Mouse (Mus musculus): Measurements from ENCODE around the gene Cd4. TPM values are rescaled to one million over a fixed set of nuclear protein-coding genes. Genes with fewer than 3 reads are reported as not detected.
A peak's percentile ranks its signal among the peaks of the same experiment; 100 is the strongest.

Gene Cd4
- total and polyA plus RNA-seq, 2 experiments from 2014 or later, result 0.05 to 0.13 TPM

- H3K9me3 ChIP-seq (ENCODE audit: low read length), result no peaks in the 10 kb centered on the region
- no peak for TF ChIP-seq CTCF (IDR thresholded peaks at IDR 0.05; ENCODE audit: low read depth)
- 55% methylated on average over 6 of the region's 7 CpGs for WGBS
- no peaks in the 10 kb centered on the region for H3K36me3 ChIP-seq (ENCODE audit: insufficient read depth, low read length)
- peak overlapping the region; percentile 28; the same call in 1 of the 2 replicates for H3K9ac ChIP-seq (replicated peaks; ENCODE audit: low read length)
- no peaks in the 10 kb centered on the region for H3K27me3 ChIP-seq (ENCODE audit: insufficient read depth, low read length)
- ATAC-seq (no peak), DNase-seq (ENCODE audit: low spot score) (no peak)
- no peak overlapping the region for H3K4me3 ChIP-seq (ENCODE audit: low read length)
- peak overlapping the region; percentile 97 for H3K27ac ChIP-seq
- peaks cover 37% of the 10 kb centered on the region for H3K4me1 ChIP-seq (ENCODE audit: insufficient read depth, low read length)
- no peak overlapping the region for H3K4me2 ChIP-seq (ENCODE audit: low read depth, low read length)
Measured at GRCm38 (mm10) chr6:124866560-124866959, 21.5 kb downstream of the Cd4 start.

- no peak for TF ChIP-seq CTCF (IDR thresholded peaks at IDR 0.05; ENCODE audit: low read depth)
- no peaks in the 10 kb centered on the region for H3K36me3 ChIP-seq (ENCODE audit: insufficient read depth, low read length)
- H3K9me3 ChIP-seq (ENCODE audit: low read length), result no peaks in the 10 kb centered on the region
- peaks cover 42% of the 10 kb centered on the region for H3K4me1 ChIP-seq (ENCODE audit: insufficient read depth, low read length)
- no peaks in the 10 kb centered on the region for H3K27me3 ChIP-seq (ENCODE audit: insufficient read depth, low read length)
- DNase-seq (ENCODE audit: low spot score) (peak; percentile 28), ATAC-seq (no peak)
- H3K9ac ChIP-seq (replicated peaks; ENCODE audit: low read length), result no peak overlapping the region; the same call in 1 of the 2 replicates
- no peak overlapping the region for H3K4me2 ChIP-seq (ENCODE audit: low read depth, low read length)
- H3K4me3 ChIP-seq (ENCODE audit: low read length), result no peak overlapping the region
- WGBS, result 45% methylated on average over 18 of the region's 18 CpGs
- peak overlapping the region; percentile 97 for H3K27ac ChIP-seq
Measured at GRCm38 (mm10) chr6:124865766-124866362, 22.2 kb downstream of the Cd4 start.

GRCm38 (mm10) chr6:124863658-124864298, 24.2 kb downstream of the Cd4 start, which contains the start of gene Gpr162:
Gene Gpr162 (minus strand): TSS chr6:124863983.
- Histone ChIP-seq H3K27me3 (ENCODE audit: insufficient read depth, low read length) (no peaks in the 10 kb centered on the region), H3K4me2 (ENCODE audit: low read depth, low read length) (peak within 1 kb of the TSS; percentile 81), H3K9me3 (ENCODE audit: low read length) (no peaks in the 10 kb centered on the region), H3K9ac (replicated peaks; ENCODE audit: low read length) (peak within 1 kb of the TSS; percentile 91), H3K27ac (peak within 1 kb of the TSS; percentile 97), H3K4me1 (ENCODE audit: insufficient read depth, low read length) (peaks cover 44% of the 10 kb centered on the region), H3K36me3 (ENCODE audit: insufficient read depth, low read length) (no peaks in the 10 kb centered on the region), H3K4me3 (ENCODE audit: low read length) (peak within 1 kb of the TSS; percentile 69)
- TF ChIP-seq CTCF (IDR thresholded peaks at IDR 0.05; ENCODE audit: low read depth), result no peak; the same call in 1 of the 2 replicates
- ATAC-seq, result peak; percentile 57
- DNase-seq (ENCODE audit: low spot score), result peak; percentile 77
- WGBS, result 1% methylated on average over 35 of the region's 43 CpGs

GRCm38 (mm10) chr6:124863125-124863657, 24.8 kb downstream of the Cd4 start:
- Histone ChIP-seq H3K36me3 (ENCODE audit: insufficient read depth, low read length) (no peaks in the 10 kb centered on the region), H3K4me1 (ENCODE audit: insufficient read depth, low read length) (peaks cover 44% of the 10 kb centered on the region), H3K9me3 (ENCODE audit: low read length) (no peaks in the 10 kb centered on the region), H3K27ac (peak overlapping the region; percentile 97), H3K27me3 (ENCODE audit: insufficient read depth, low read length) (no peaks in the 10 kb centered on the region), H3K9ac (replicated peaks; ENCODE audit: low read length) (peak overlapping the region; percentile 91), H3K4me2 (ENCODE audit: low read depth, low read length) (peak overlapping the region; percentile 81), H3K4me3 (ENCODE audit: low read length) (peak overlapping the region; percentile 69)
- DNase-seq (ENCODE audit: low spot score) (peak; percentile 46), ATAC-seq (peak; percentile 25; the same call in 1 of the 2 replicates)
- WGBS, result 0% methylated on average over 6 of the region's 16 CpGs
- no peak; the same call in 1 of the 2 replicates for TF ChIP-seq CTCF (IDR thresholded peaks at IDR 0.05; ENCODE audit: low read depth)

GRCm38 (mm10) chr6:124862406-124863124, 25.5 kb downstream of the Cd4 start:
- no peaks in the 10 kb centered on the region for H3K36me3 ChIP-seq (ENCODE audit: insufficient read depth, low read length)
- peak overlapping the region; percentile 81 for H3K4me2 ChIP-seq (ENCODE audit: low read depth, low read length)
- ATAC-seq (peak; percentile 2; the same call in 1 of the 2 replicates), DNase-seq (ENCODE audit: low spot score) (peak; percentile 14)
- H3K9me3 ChIP-seq (ENCODE audit: low read length), result no peaks in the 10 kb centered on the region
- peak overlapping the region; percentile 69 for H3K4me3 ChIP-seq (ENCODE audit: low read length)
- H3K9ac ChIP-seq (replicated peaks; ENCODE audit: low read length), result peak overlapping the region; percentile 91
- H3K4me1 ChIP-seq (ENCODE audit: insufficient read depth, low read length), result peaks cover 44% of the 10 kb centered on the region
- H3K27ac ChIP-seq, result peak overlapping the region; percentile 97
- TF ChIP-seq CTCF (IDR thresholded peaks at IDR 0.05; ENCODE audit: low read depth), result no peak
- no peaks in the 10 kb centered on the region for H3K27me3 ChIP-seq (ENCODE audit: insufficient read depth, low read length)
- WGBS, result 8% methylated on average over 7 of the region's 8 CpGs

GRCm38 (mm10) chr6:124861802-124862201, 26.2 kb downstream of the Cd4 start:
- ATAC-seq, result no peak
- Histone ChIP-seq H3K36me3 (ENCODE audit: insufficient read depth, low read length) (no peaks in the 10 kb centered on the region), H3K27me3 (ENCODE audit: insufficient read depth, low read length) (no peaks in the 10 kb centered on the region), H3K4me3 (ENCODE audit: low read length) (peak overlapping the region; percentile 69; the same call in 1 of the 2 replicates), H3K4me1 (ENCODE audit: insufficient read depth, low read length) (peaks cover 41% of the 10 kb centered on the region), H3K4me2 (ENCODE audit: low read depth, low read length) (peak overlapping the region; percentile 81), H3K9me3 (ENCODE audit: low read length) (no peaks in the 10 kb centered on the region), H3K27ac (peak overlapping the region; percentile 97), H3K9ac (replicated peaks; ENCODE audit: low read length) (peak overlapping the region; percentile 91)
- no peak for DNase-seq (ENCODE audit: low spot score)
- TF ChIP-seq CTCF (IDR thresholded peaks at IDR 0.05; ENCODE audit: low read depth), result no peak
- WGBS, result 48% methylated on average over 3 of the region's 3 CpGs
